Mouse (Mus musculus) midbrain, embryonic 11.5 days (tissue): ENCODE measurements around the gene Pllp. TPM values are rescaled to one million over a fixed set of nuclear protein-coding genes. Genes with fewer than 3 reads are reported as not detected.

ENCODE experiments used
- ATAC-seq: fragments of 200-750 bp; cut with Nextera tagmentation; 2 replicates; pipeline ENCODE4 v1.8.0; 2017; ENCODE audit warnings: moderate TSS enrichment, moderate library complexity; ENCODE audit not compliant: low FRiP score
- DNase-seq: peaks from one replicate; pipeline ENCODE4 v3.0.0; 2015; ENCODE audit warnings: low spot score; ENCODE audit errors: missing footprints
- H3K27ac ChIP-seq: fragments of 300-500 bp; sonication (generic); 2 replicates; pipeline ENCODE4 v1.5.1; 2014; ENCODE audit warnings: low read depth, low read length
- H3K27me3 ChIP-seq: fragments of 300-500 bp; sonication (generic); 2 replicates; pipeline ENCODE4 v1.6.1; 2014; ENCODE audit warnings: mild to moderate bottlenecking, low read length, moderate library complexity, mixed read lengths; ENCODE audit not compliant: control insufficient read depth, insufficient read depth
- H3K36me3 ChIP-seq: fragments of 300-500 bp; sonication (generic); 2 replicates; pipeline ENCODE4 v1.6.1; 2014; ENCODE audit warnings: mild to moderate bottlenecking, low read length, moderate library complexity, mixed read lengths; ENCODE audit not compliant: control insufficient read depth, insufficient read depth
- H3K4me1 ChIP-seq: fragments of 300-500 bp; sonication (generic); 2 replicates; pipeline ENCODE4 v1.6.1; 2014; ENCODE audit warnings: low read length; ENCODE audit not compliant: control insufficient read depth, insufficient read depth
- H3K4me2 ChIP-seq: fragments of 300-500 bp; sonication (generic); 2 replicates; pipeline ENCODE4 v1.6.1; 2014; ENCODE audit warnings: mild to moderate bottlenecking, moderate library complexity
- H3K4me3 ChIP-seq: fragments of 300-500 bp; sonication (generic); 2 replicates; pipeline ENCODE4 v1.5.1; 2014; ENCODE audit warnings: low read depth, low read length
- H3K9ac ChIP-seq: fragments of 300-500 bp; sonication (generic); 2 replicates; pipeline ENCODE4 v1.6.1; 2014; ENCODE audit warnings: low read length
- H3K9me3 ChIP-seq: fragments of 300-500 bp; sonication (generic); 2 replicates; pipeline ENCODE4 v1.6.1; 2016; ENCODE audit warnings: low read length; ENCODE audit not compliant: control insufficient read depth
- WGBS: fragments of 180-500 bp; shearing (Covaris S2); extraction: QIAGEN DNeasy Blood & Tissue Kit; methylation state at CpG from one replicate; pipeline ENCODE4 v1.1.7; 2014; 5-methylcytosine and 5-hydroxymethylcytosine counted together
- polyA plus RNA-seq: library from polyadenylated mRNA; unstranded; fragments of >200 nt; fragmentation: Nextera tagmentation; extraction: Ambion mirVana; gene quantifications from 2 replicates; pipeline ENCODE4 v1.2.1, GENCODE M21; 2014

The Pllp gene
- polyA plus RNA-seq = 0.66 TPM in 1 of 2 replicates, not detected in the other

DNA sequence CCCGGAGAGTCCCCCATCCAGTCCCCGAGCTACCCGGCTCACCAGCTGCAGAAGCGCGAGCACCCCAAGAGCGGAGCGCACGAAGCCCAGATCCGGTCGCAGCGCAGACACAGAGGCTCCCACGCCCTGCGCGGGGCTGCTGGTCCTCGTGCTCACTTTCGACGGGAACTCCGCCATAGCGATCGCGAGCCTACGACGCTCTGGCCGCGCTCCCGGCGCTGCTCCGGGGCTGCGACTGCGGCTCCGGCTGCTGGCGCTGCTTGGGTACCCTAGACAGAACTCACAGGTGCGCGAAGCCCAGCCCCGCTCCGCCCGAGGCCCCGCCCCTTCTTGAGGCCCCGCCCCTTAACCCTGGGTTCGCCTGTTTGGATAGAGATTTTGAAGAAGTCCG, at the start of gene Pllp:
Pllp (minus strand) TSS at position 285 of the 391 bp plus-strand sequence.
- H3K9me3 ChIP-seq = no peaks in the 10 kb centered on the region
- H3K27me3 ChIP-seq = peaks cover 44% of the 10 kb centered on the region
- H3K4me3 ChIP-seq = peak within 1 kb of the TSS; percentile 38
- ATAC-seq = peak; percentile 64
- under 1% methylated on average over 41 of the region's 41 CpGs for WGBS
- peak within 1 kb of the TSS; percentile 41 for H3K9ac ChIP-seq
- H3K36me3 ChIP-seq = no peaks in the 10 kb centered on the region
- peaks cover 10% of the 10 kb centered on the region for H3K4me1 ChIP-seq
- DNase-seq = peak; percentile 91
- H3K4me2 ChIP-seq = peak within 1 kb of the TSS; percentile 56
- H3K27ac ChIP-seq = no peak within 1 kb of the TSS

DNA sequence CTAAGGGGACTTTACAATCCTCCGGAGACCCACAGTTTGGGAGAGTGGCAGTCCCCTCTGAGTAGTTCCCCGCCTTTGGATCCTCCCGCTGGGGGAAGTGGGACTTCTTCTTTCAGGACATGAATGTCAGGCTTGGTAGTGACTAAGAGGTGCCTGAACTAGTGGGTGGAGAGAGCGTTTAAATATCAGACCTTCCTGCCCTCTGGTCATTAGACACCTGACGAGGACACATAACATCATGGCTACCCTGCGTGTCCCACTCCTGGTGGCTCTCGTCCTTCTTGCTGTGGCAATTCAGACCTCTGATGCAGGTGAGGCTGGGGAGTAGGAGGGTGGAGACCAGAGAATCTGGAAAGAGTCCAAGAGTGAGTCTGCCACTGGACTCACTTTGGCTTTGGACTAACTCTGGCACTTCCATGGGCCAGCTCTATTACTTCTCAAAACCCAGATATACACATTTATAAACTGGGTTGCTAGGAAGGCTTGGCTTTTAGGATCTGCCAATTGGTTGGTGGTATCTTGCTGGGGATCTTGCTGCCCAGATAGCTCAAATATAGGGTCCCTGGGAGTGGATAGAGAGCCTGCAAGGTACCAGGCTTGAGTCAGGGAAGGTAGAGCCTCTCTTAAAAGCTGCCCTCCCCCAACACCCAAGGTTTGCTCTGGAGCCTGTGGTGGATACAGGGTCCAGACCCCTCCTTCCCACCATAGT, 49.6 kb upstream of the Pllp start, which contains the start of gene Ccl22:
Ccl22 (plus strand) TSS at position 115 of the 709 bp plus-strand sequence.
- ATAC-seq = no peak
- no peaks in the 10 kb centered on the region for H3K36me3 ChIP-seq
- H3K4me1 ChIP-seq = no peaks in the 10 kb centered on the region
- no peaks in the 10 kb centered on the region for H3K27me3 ChIP-seq
- WGBS = 89% methylated on average over 7 of the region's 7 CpGs
- H3K4me2 ChIP-seq = no peak within 1 kb of the TSS
- H3K27ac ChIP-seq = no peak within 1 kb of the TSS
- H3K9ac ChIP-seq = no peak within 1 kb of the TSS
- no peak for DNase-seq
- H3K9me3 ChIP-seq = no peaks in the 10 kb centered on the region
- H3K4me3 ChIP-seq = no peak within 1 kb of the TSS

DNA sequence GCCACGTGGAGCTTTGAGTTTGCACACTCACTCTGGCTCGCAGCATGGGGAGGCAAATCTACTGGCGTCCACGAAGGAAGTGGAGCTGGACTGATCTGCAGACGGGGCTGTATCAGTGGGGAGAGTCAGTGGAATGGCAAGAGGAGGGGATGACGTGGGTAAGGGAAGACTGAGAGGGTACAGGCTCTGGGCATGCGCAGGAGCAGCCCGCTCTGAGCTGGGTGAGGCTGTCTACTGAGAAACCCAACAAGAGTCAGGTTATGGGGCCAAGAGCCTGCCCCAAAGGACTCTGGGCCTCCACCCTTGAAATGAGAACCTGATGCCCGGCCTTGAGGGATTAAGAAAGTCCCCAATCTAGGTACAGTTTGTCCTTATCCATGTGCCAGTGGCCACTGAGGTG, 48.9 kb upstream of the Pllp start:
- H3K27ac ChIP-seq = no peak overlapping the region
- no peaks in the 10 kb centered on the region for H3K36me3 ChIP-seq
- no peak overlapping the region for H3K4me2 ChIP-seq
- H3K4me1 ChIP-seq = no peaks in the 10 kb centered on the region
- no peaks in the 10 kb centered on the region for H3K27me3 ChIP-seq
- DNase-seq (peak; percentile 41), ATAC-seq (no peak)
- H3K9me3 ChIP-seq = no peaks in the 10 kb centered on the region
- H3K4me3 ChIP-seq = no peak overlapping the region
- 83% methylated on average over 9 of the region's 9 CpGs for WGBS
- no peak overlapping the region for H3K9ac ChIP-seq

DNA sequence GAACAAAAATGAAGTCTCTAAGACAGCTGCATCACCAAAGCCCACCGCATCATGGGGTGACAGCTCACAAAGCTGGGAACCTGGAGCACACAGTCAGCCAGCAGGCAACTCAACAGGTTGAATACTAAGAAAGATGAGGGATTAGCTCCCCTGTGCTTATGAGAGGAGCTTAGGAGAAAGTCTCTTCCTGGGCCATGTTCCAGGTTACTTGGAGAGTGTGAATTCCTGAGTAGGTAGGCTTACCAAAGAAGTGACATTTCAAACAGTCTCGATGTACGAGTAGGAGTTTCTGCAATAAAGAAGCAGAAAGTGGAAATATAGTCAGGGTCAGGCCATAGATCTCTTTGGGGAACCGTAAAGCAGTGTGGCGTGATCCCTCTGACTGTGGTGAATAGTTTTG, 48.4 kb upstream of the Pllp start:
- no peak overlapping the region for H3K4me3 ChIP-seq
- H3K4me2 ChIP-seq = no peak overlapping the region
- no peaks in the 10 kb centered on the region for H3K36me3 ChIP-seq
- DNase-seq (peak; percentile 1), ATAC-seq (no peak)
- H3K9me3 ChIP-seq = no peaks in the 10 kb centered on the region
- H3K27me3 ChIP-seq = no peaks in the 10 kb centered on the region
- 90% methylated on average over 5 of the region's 5 CpGs for WGBS
- no peak overlapping the region for H3K9ac ChIP-seq
- no peak overlapping the region for H3K27ac ChIP-seq
- no peaks in the 10 kb centered on the region for H3K4me1 ChIP-seq

DNA sequence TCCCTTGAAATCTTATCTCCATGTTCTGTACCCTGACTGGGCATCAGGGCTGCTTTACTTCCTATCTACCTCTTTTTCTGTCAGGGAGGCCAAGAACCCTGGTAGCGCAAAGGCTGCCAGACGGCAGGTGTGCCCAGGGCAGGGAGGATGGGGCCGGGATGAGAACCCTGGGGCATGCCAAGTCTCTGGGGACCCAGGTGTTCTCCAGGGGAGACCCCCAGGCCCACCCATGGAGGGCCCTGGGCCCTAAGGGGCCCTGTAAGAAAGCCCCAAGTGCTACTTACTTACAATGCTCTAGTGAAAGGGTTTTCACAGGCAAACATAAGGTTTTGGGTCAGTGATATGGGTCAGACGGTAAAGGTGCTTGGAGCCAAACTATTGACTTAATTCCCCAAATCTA, 45.6 kb upstream of the Pllp start:
- Histone ChIP-seq H3K27ac (no peak overlapping the region), H3K4me2 (no peak overlapping the region), H3K4me1 (no peaks in the 10 kb centered on the region), H3K27me3 (no peaks in the 10 kb centered on the region), H3K4me3 (no peak overlapping the region), H3K9me3 (no peaks in the 10 kb centered on the region), H3K36me3 (no peaks in the 10 kb centered on the region), H3K9ac (no peak overlapping the region)
- ATAC-seq = no peak
- no peak for DNase-seq
- 92% methylated on average over 4 of the region's 4 CpGs for WGBS

DNA sequence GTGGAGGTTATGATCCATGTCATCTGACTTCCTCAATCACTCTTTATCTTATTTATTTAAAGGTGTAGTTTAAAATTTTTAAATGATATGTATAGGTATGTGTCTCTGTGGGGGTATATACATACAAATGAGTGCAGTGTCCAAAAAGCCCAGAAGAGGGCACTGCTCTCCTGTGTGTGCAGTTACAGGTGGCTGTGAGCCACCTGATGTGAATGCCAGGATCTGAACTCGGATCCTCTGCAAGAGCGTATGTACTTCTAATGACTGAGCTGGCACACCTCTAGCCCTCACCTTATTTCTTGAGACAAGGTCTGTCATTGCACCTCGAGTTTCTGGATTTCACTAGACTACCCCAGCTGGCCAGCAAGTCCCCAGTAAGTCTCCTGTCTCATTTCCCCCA, 44.5 kb upstream of the Pllp start:
- no peaks in the 10 kb centered on the region for H3K36me3 ChIP-seq
- H3K9ac ChIP-seq = no peak overlapping the region
- DNase-seq = no peak
- no peaks in the 10 kb centered on the region for H3K4me1 ChIP-seq
- H3K4me3 ChIP-seq = no peak overlapping the region
- no peak overlapping the region for H3K4me2 ChIP-seq
- no peak overlapping the region for H3K27ac ChIP-seq
- no peaks in the 10 kb centered on the region for H3K27me3 ChIP-seq
- WGBS = 89% methylated on average over 3 of the region's 3 CpGs
- H3K9me3 ChIP-seq = no peaks in the 10 kb centered on the region
- ATAC-seq = no peak

DNA sequence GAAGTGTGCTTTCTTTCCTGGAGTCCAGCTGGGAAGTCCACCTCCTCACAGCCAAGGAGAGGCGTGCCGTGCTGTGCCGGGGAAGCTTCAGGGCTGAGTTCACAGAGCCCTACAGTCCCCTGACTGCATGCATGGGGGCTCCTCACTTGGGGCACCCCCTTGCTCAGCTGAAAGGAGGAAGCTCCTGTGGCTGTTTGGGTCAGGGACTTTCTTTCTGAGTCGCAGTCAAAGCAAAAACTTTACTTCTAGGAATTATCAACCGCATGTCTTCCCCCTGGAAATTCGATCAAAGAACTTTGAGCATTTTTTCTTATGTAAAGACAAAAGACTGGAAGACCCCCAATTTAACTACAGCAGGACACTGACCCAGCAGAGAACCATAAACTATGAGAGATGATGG, 43.8 kb upstream of the Pllp start:
- no peak overlapping the region for H3K4me2 ChIP-seq
- no peaks in the 10 kb centered on the region for H3K36me3 ChIP-seq
- no peak for ATAC-seq
- no peak overlapping the region for H3K9ac ChIP-seq
- H3K27me3 ChIP-seq = no peaks in the 10 kb centered on the region
- H3K27ac ChIP-seq = no peak overlapping the region
- whole genome bisulfite sequencing = 93% methylated on average over 6 of the region's 6 CpGs
- DNase-seq = peak; percentile 56
- no peaks in the 10 kb centered on the region for H3K9me3 ChIP-seq
- no peak overlapping the region for H3K4me3 ChIP-seq
- H3K4me1 ChIP-seq = no peaks in the 10 kb centered on the region

DNA sequence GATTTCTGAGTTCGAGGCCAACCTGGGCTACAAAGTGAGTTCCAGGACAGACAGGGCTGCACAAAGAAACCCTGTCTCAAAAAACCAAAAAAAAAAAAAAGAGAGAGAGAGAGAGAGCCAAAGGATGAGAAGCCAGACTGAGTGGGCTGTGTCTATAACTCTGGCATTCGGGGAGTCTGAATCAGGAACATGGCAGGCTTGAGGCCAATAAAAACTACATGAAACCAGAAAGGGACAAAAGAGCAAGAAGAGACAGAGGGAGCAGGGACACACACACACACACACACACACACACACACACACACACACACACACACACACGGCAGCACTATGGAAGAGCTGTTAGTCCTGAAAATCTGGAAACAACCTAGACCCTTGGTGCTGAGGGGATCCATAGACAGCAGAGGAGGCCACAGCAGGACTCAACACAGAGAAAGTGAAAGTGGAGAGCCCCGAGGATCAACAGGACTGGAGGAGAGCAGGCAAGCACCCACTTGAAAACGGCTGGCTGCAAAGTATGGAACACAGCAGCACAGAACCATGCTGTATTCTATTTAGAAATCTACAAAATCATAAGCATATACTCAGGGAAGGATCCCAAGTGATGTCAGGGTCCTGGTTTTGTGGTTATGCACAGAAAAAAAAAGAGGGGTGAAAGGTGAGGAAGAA, 39.5 kb upstream of the Pllp start:
- Histone ChIP-seq H3K36me3 (no peaks in the 10 kb centered on the region), H3K27ac (no peak overlapping the region), H3K4me1 (no peaks in the 10 kb centered on the region), H3K4me3 (no peak overlapping the region), H3K4me2 (no peak overlapping the region), H3K9me3 (no peaks in the 10 kb centered on the region), H3K27me3 (no peaks in the 10 kb centered on the region), H3K9ac (no peak overlapping the region)
- 79% methylated on average over 5 of the region's 5 CpGs for WGBS
- no peak for DNase-seq
- no peak for ATAC-seq

DNA sequence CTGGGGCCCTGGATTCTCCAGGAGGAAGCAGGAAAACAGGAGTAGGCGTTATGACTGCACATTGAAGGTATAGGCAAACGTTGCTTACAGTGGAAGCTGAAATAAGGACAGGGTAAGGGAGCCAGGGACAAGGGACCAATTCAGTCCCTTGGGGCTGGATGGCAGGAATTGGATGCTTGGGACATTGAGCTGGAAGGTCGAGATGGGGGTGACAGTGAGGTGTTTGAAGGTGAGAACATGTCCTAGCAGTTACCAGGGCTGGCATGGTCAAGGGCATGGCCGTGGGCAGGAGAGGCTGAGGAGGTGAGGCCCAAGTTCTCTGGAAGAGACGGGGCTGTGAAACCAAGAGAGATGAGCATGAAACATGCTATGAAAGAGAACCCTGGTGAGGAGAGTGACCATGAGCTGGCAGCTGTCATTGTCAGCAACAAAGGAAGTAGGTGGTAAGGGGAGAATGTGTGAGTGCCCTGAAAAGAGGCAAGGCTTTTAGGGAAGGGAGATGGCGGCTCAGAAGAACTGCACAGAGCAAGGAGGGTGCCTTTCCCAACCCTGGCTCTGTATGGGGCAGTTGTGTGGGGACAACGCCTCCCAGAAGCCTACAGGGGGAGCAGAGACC, 38.8 kb upstream of the Pllp start:
- H3K4me3 ChIP-seq = no peak overlapping the region
- 80% methylated on average over 7 of the region's 7 CpGs for WGBS
- H3K4me1 ChIP-seq = no peaks in the 10 kb centered on the region
- DNase-seq (no peak), ATAC-seq (no peak)
- no peaks in the 10 kb centered on the region for H3K27me3 ChIP-seq
- no peaks in the 10 kb centered on the region for H3K9me3 ChIP-seq
- H3K4me2 ChIP-seq = no peak overlapping the region
- no peak overlapping the region for H3K27ac ChIP-seq
- H3K36me3 ChIP-seq = no peaks in the 10 kb centered on the region
- no peak overlapping the region for H3K9ac ChIP-seq
